Mouse (Mus musculus) left cerebral cortex, postnatal 10 days (tissue): ENCODE results near the gene Aff4. TPM values are rescaled to one million over a fixed set of nuclear protein-coding genes. Genes with fewer than 3 reads are reported as not detected.
"Not testable (repeated sequence)": the region's sequence is repeated elsewhere in the genome, so short reads cannot be mapped to it uniquely, and the experiment has no call there.

Experiments
- DNase-seq, 2 experiments: peaks; one replicate each; pipeline ENCODE4 v3.0.0; 2021 to 2022; ENCODE audit warnings: low spot score in 2 of 2, mixed read lengths in 1 of 2; ENCODE audit errors: extremely low spot score in 1 of 2
- intact Hi-C: fragments of 180-260 bp; cut with DNase I; formaldehyde crosslinking; loops from one replicate; pipeline ENCODE4 v1.15.1; 2025
- total RNA-seq, 2 experiments: library from RNA; stranded (reverse); gene quantifications; 2 replicates each; pipeline ENCODE4 v1.2.3; 2021

Gene Aff4
- total RNA-seq, 2 experiments from 2014 or later, result 172 to 173 TPM

- DNase-seq, result no peak
- intact Hi-C loops, result no loop called here
Observed at GRCm38 (mm10) chr11:53418048-53418447, 67.4 kb downstream of the Aff4 start.

GRCm38 (mm10) chr11:53423036-53423435 lies 72.4 kb downstream of the Aff4 start, which contains the start of gene Leap2:
Leap2 (minus strand) TSS chr11:53423170.
- DNase-seq, result no peak
- intact Hi-C loops, result no loop called here

- peak in 1 of 2 experiments; percentile 57 for DNase-seq
- intact Hi-C loops, result no loop called here
Observed at GRCm38 (mm10) chr11:53424826-53425225, 74.2 kb downstream of the Aff4 start.

GRCm38 (mm10) chr11:53425251-53425650 lies 74.6 kb downstream of the Aff4 start:
- intact Hi-C loops, result no loop called here
- peak in 1 of 2 experiments; percentile 39 for DNase-seq

GRCm38 (mm10) chr11:53425711-53426255 lies 75.2 kb downstream of the Aff4 start:
- no peak for DNase-seq
- intact Hi-C loops, result no loop called here

- intact Hi-C loops, DNase-seq: not testable (repeated sequence)
Observed at GRCm38 (mm10) chr11:53426914-53427313, 76.3 kb downstream of the Aff4 start.

GRCm38 (mm10) chr11:53427993-53428715 lies 77.5 kb downstream of the Aff4 start:
- no peak for DNase-seq
- intact Hi-C loops, result no loop called here

GRCm38 (mm10) chr11:53428716-53429057 lies 78.1 kb downstream of the Aff4 start:
- DNase-seq, result no peak
- intact Hi-C loops, result no loop called here

GRCm38 (mm10) chr11:53429182-53429581 lies 78.5 kb downstream of the Aff4 start:
- DNase-seq, result no peak
- intact Hi-C loops, result no loop called here

- no peak for DNase-seq
- intact Hi-C loops, result no loop called here
Observed at GRCm38 (mm10) chr11:53430300-53430669, 79.7 kb downstream of the Aff4 start.

GRCm38 (mm10) chr11:53430670-53431346 lies 80.2 kb downstream of the Aff4 start, which contains the start of the genes Uqcrq and Gdf9:
Uqcrq (minus strand) TSS chr11:53430831.
Gdf9 (plus strand) TSS chr11:53431023.
- intact Hi-C loops, result no loop called here

GRCm38 (mm10) chr11:53431347-53432056 lies 80.9 kb downstream of the Aff4 start:
- intact Hi-C loops, result no loop called here
- no peak for DNase-seq

More at GRCm38 (mm10) chr11:53430670-53431346, 80.2 kb downstream of the Aff4 start, which contains the start of the genes Uqcrq and Gdf9:
- peak; percentile 99 for DNase-seq

- intact Hi-C loops, result no loop called here
Observed at GRCm38 (mm10) chr11:53433057-53433456, 82.4 kb downstream of the Aff4 start.

GRCm38 (mm10) chr11:53435504-53435903 lies 84.9 kb downstream of the Aff4 start:
- no peak for DNase-seq
- intact Hi-C loops, result no loop called here

More at GRCm38 (mm10) chr11:53433057-53433456, 82.4 kb downstream of the Aff4 start:
- no peak for DNase-seq

- no peak for DNase-seq
- intact Hi-C loops, result no loop called here
Observed at GRCm38 (mm10) chr11:53436338-53436737, 85.7 kb downstream of the Aff4 start.

- DNase-seq, result no peak
- intact Hi-C loops, result loop anchor here (10.0 kb wide), 1 partner anchor 857 kb away; no protein-coding TSS in a partner anchor
Observed at GRCm38 (mm10) chr11:53441921-53442320, 91.3 kb downstream of the Aff4 start.

GRCm38 (mm10) chr11:53443861-53444260 lies 93.2 kb downstream of the Aff4 start:
- intact Hi-C loops, result loop anchor here (10.0 kb wide), 1 partner anchor 859 kb away; no protein-coding TSS in a partner anchor
- no peak for DNase-seq

GRCm38 (mm10) chr11:53445562-53445961 lies 94.9 kb downstream of the Aff4 start:
- intact Hi-C loops, result loop anchor here (10.0 kb wide), 1 partner anchor 861 kb away; no protein-coding TSS in a partner anchor
- DNase-seq, result no peak

GRCm38 (mm10) chr11:53446183-53446582 lies 95.5 kb downstream of the Aff4 start:
- no peak for DNase-seq
- intact Hi-C loops, result loop anchor here (10.0 kb wide), 1 partner anchor 861 kb away; no protein-coding TSS in a partner anchor
